Mouse (Mus musculus) MEL (cell line): ENCODE results near the gene Spata31. TPM values are rescaled to one million over a fixed set of nuclear protein-coding genes. Genes with fewer than 3 reads are reported as not detected.

Source experiments
- DNase-seq: peaks from one replicate; pipeline ENCODE4 v3.0.0; 2011; ENCODE audit warnings: low read depth, low spot score
- H3K27ac ChIP-seq: 2 replicates; pipeline ENCODE4 v1.5.1; 2012; ENCODE audit warnings: low read depth, mild to moderate bottlenecking, control low read depth, low read length, moderate library complexity; ENCODE audit not compliant: control insufficient read depth
- H3K27me3 ChIP-seq, 2 experiments: fragments of 150-350 bp in 1 of 2; sonication (generic) in 1 of 2; 2 replicates each; pipeline ENCODE4 v1.6.1; 2012; ENCODE audit warnings: low read length in 2 of 2, mild to moderate bottlenecking in 2 of 2, improper control_type of control experiment in 1 of 2, moderate library complexity in 1 of 2; ENCODE audit not compliant: insufficient read depth in 2 of 2, control insufficient read depth in 1 of 2
- H3K36me3 ChIP-seq, 2 experiments: 2 replicates each; pipeline ENCODE4 v1.6.1; 2012 to 2014; ENCODE audit warnings: low read length in 2 of 2, improper control_type of control experiment in 1 of 2, inconsistent platforms in 1 of 2, mild to moderate bottlenecking in 1 of 2; ENCODE audit not compliant: insufficient read depth in 2 of 2, control insufficient read depth in 1 of 2
- H3K4me1 ChIP-seq, 2 experiments: fragments of 150-350 bp in 1 of 2; sonication (generic) in 1 of 2; 2 replicates each; pipeline ENCODE4 v1.6.1; 2012; ENCODE audit warnings: low read length in 2 of 2, improper control_type of control experiment in 1 of 2, mild to moderate bottlenecking in 1 of 2; ENCODE audit not compliant: insufficient read depth in 2 of 2, control insufficient read depth in 1 of 2
- H3K4me3 ChIP-seq, 2 experiments: fragments of 150-350 bp in 1 of 2; sonication (generic) in 1 of 2; 2 replicates each; pipeline ENCODE4 v1.5.1; 2012; ENCODE audit warnings: low read depth in 2 of 2, low read length in 2 of 2, mild to moderate bottlenecking in 2 of 2, moderate library complexity in 2 of 2, control low read depth in 1 of 2, improper control_type of control experiment in 1 of 2; ENCODE audit not compliant: control insufficient read depth in 1 of 2, insufficient read depth in 1 of 2
- H3K79me2 ChIP-seq: 2 replicates; pipeline ENCODE4 v1.6.1; 2012; ENCODE audit warnings: mild to moderate bottlenecking, low read length, moderate library complexity; ENCODE audit not compliant: control insufficient read depth, poor library complexity, insufficient read depth
- H3K9ac ChIP-seq: 2 replicates; pipeline ENCODE4 v1.6.1; 2012; ENCODE audit warnings: low read depth, mild to moderate bottlenecking, control low read depth, low read length, moderate library complexity; ENCODE audit not compliant: control insufficient read depth, poor library complexity, severe bottlenecking
- H3K9me3 ChIP-seq: fragments of 150-350 bp; sonication (generic); replicated peaks from 2 replicates; pipeline ENCODE4 v1.6.1; 2012; ENCODE audit warnings: mild to moderate bottlenecking, low read length, improper control_type of control experiment, moderate library complexity; ENCODE audit not compliant: insufficient read depth
- BHLHE40 ChIP-seq: IDR thresholded peaks from 2 replicates; pipeline ENCODE4 v1.6.1; 2012; ENCODE audit warnings: low read depth, mild to moderate bottlenecking, inconsistent platforms, low read length, improper control_type of control experiment, borderline replicate concordance
- CHD1 ChIP-seq: IDR thresholded peaks from 2 replicates; pipeline ENCODE4 v1.6.1; 2012; ENCODE audit warnings: low read depth, mild to moderate bottlenecking, inconsistent platforms, low read length, improper control_type of control experiment
- CHD2 ChIP-seq: IDR thresholded peaks from 2 replicates; pipeline ENCODE4 v1.6.1; 2011; ENCODE audit warnings: low read length, improper control_type of control experiment
- ELF1 ChIP-seq: IDR thresholded peaks from 2 replicates; pipeline ENCODE4 v1.6.1; 2014; ENCODE audit warnings: low read depth, mild to moderate bottlenecking, inconsistent platforms, low read length, improper control_type of control experiment, moderate library complexity
- EP300 ChIP-seq, 2 experiments: IDR thresholded peaks; 2 replicates each; pipeline ENCODE4 v1.6.1; 2011; ENCODE audit warnings: improper control_type of control experiment in 2 of 2, low read length in 2 of 2, low read depth in 1 of 2, mild to moderate bottlenecking in 1 of 2
- ETS1 ChIP-seq: IDR thresholded peaks from 2 replicates; pipeline ENCODE4 v1.6.1; 2012; ENCODE audit warnings: low read depth, mild to moderate bottlenecking, inconsistent platforms, low read length, improper control_type of control experiment, moderate library complexity
- GABPA ChIP-seq: IDR thresholded peaks from 2 replicates; pipeline ENCODE4 v1.6.1; 2012; ENCODE audit warnings: low read depth, mild to moderate bottlenecking, inconsistent platforms, low read length, improper control_type of control experiment, moderate library complexity
- GATA1 ChIP-seq: IDR thresholded peaks from 2 replicates; pipeline ENCODE4 v1.6.1; 2011; ENCODE audit warnings: low read depth, low read length, improper control_type of control experiment
- MAFK ChIP-seq: IDR thresholded peaks from 2 replicates; pipeline ENCODE4 v1.6.1; 2011; ENCODE audit warnings: low read depth, mild to moderate bottlenecking, low read length, improper control_type of control experiment, borderline replicate concordance
- MAX ChIP-seq: IDR thresholded peaks from 2 replicates; pipeline ENCODE4 v1.6.1; 2011; ENCODE audit warnings: low read length, improper control_type of control experiment
- MAZ ChIP-seq: IDR thresholded peaks from 2 replicates; pipeline ENCODE4 v1.6.1; 2012; ENCODE audit warnings: low read depth, mild to moderate bottlenecking, inconsistent platforms, low read length, improper control_type of control experiment
- MEF2A ChIP-seq: IDR thresholded peaks from 2 replicates; pipeline ENCODE4 v1.6.1; 2014; ENCODE audit warnings: low read depth, mild to moderate bottlenecking, inconsistent platforms, low read length, improper control_type of control experiment; ENCODE audit not compliant: poor library complexity, insufficient replicate concordance, severe bottlenecking; ENCODE audit errors: extremely low read depth
- MXI1 ChIP-seq: IDR thresholded peaks from 2 replicates; pipeline ENCODE4 v1.6.1; 2011; ENCODE audit warnings: mild to moderate bottlenecking, low read depth, low read length, improper control_type of control experiment
- MYB ChIP-seq: IDR thresholded peaks from 2 replicates; pipeline ENCODE4 v1.6.1; 2011; ENCODE audit warnings: mild to moderate bottlenecking, low read depth, low read length, improper control_type of control experiment
- MYC ChIP-seq: IDR thresholded peaks from 2 replicates; pipeline ENCODE4 v1.6.1; 2011; ENCODE audit warnings: low read depth, mild to moderate bottlenecking, low read length, improper control_type of control experiment, moderate library complexity
- NELFE ChIP-seq: IDR thresholded peaks from 2 replicates; pipeline ENCODE4 v1.6.1; 2011; ENCODE audit warnings: low read depth, low read length, improper control_type of control experiment
- POLR2A ChIP-seq, 2 experiments: IDR thresholded peaks; 2 replicates each; pipeline ENCODE4 v1.6.1; 2011 to 2012; ENCODE audit warnings: low read length in 2 of 2, mild to moderate bottlenecking in 2 of 2, control low read depth in 1 of 2, improper control_type of control experiment in 1 of 2, low read depth in 1 of 2, moderate library complexity in 1 of 2; ENCODE audit not compliant: control insufficient read depth in 1 of 2, insufficient read depth in 1 of 2, poor library complexity in 1 of 2
- RAD21 ChIP-seq: IDR thresholded peaks from 2 replicates; pipeline ENCODE4 v1.6.1; 2011; ENCODE audit warnings: mild to moderate bottlenecking, low read depth, low read length, improper control_type of control experiment
- UBTF ChIP-seq: IDR thresholded peaks from 2 replicates; pipeline ENCODE4 v1.6.1; 2012; ENCODE audit warnings: low read depth, mild to moderate bottlenecking, inconsistent platforms, low read length, improper control_type of control experiment, moderate library complexity, borderline replicate concordance; ENCODE audit not compliant: insufficient read depth
- USF2 ChIP-seq, 2 experiments: IDR thresholded peaks; 2 replicates each; pipeline ENCODE4 v1.6.1; 2011 to 2012; ENCODE audit warnings: improper control_type of control experiment in 2 of 2, low read length in 2 of 2, borderline replicate concordance in 1 of 2, inconsistent platforms in 1 of 2, low read depth in 1 of 2, mild to moderate bottlenecking in 1 of 2; ENCODE audit not compliant: insufficient read depth in 1 of 2
- ZC3H11A ChIP-seq: IDR thresholded peaks from 2 replicates; pipeline ENCODE4 v1.6.1; 2012; ENCODE audit warnings: low read depth, mild to moderate bottlenecking, inconsistent platforms, low read length, improper control_type of control experiment
- ZMIZ1 ChIP-seq: IDR thresholded peaks from 2 replicates; pipeline ENCODE4 v1.6.1; 2012; ENCODE audit warnings: low read depth, mild to moderate bottlenecking, inconsistent platforms, low read length, improper control_type of control experiment, moderate library complexity
- polyA plus RNA-seq, 2 experiments: library from polyadenylated mRNA; stranded (reverse) in 1 of 2; unstranded in 1 of 2; fragments of >175 nt in 1 of 2; fragments of >200 nt in 1 of 2; gene quantifications; 2 replicates each; pipeline versions ENCODE4 v1.2.1 to v1.2.4; 2012; ENCODE audit warnings: low replicate concordance in 2 of 2, low read depth in 1 of 2; ENCODE audit not compliant: insufficient read length in 2 of 2, insufficient read depth in 1 of 2, missing spikeins in 1 of 2
- total RNA-seq: library from RNA; depleted of rRNA; stranded (reverse); fragments of 300-350 nt; gene quantifications from 2 replicates; pipeline ENCODE4 v1.2.3, GENCODE M21; 2012; rRNA removed

The Spata31 gene
- total RNA-seq, result not detected in 2 replicates
- not detected for polyA plus RNA-seq

- Histone ChIP-seq H3K27me3 (no peaks in the 10 kb centered on the region), H3K79me2 (no peaks in the 10 kb centered on the region), H3K36me3 (no peaks in the 10 kb centered on the region), H3K4me1 (no peaks in the 10 kb centered on the region), H3K4me3 (no peak within 1 kb of the TSS), H3K27ac (no peak within 1 kb of the TSS), H3K9ac (no peak within 1 kb of the TSS), H3K9me3 (no peaks in the 10 kb centered on the region)
- TF ChIP-seq MYB (no peak), MEF2A (no peak), POLR2A (IDR thresholded peaks at IDR 0.05; ENCODE audit: control insufficient read depth in 1 of 2, insufficient read depth in 1 of 2, low read depth in 1 of 2, low read length in 2 of 2, poor library complexity in 1 of 2) (no peak), MYC (no peak), RAD21 (no peak), MAFK (no peak), GABPA (no peak), EP300 (IDR thresholded peaks at IDR 0.05; ENCODE audit: low read depth in 1 of 2, low read length in 2 of 2) (no peak), GATA1 (no peak), MAX (no peak), MAZ (no peak), UBTF (no peak), CHD1 (no peak), BHLHE40 (no peak), ELF1 (no peak), NELFE (no peak), ETS1 (no peak), ZMIZ1 (no peak), MXI1 (no peak), USF2 (IDR thresholded peaks at IDR 0.05; ENCODE audit: borderline replicate concordance in 1 of 2, insufficient read depth in 1 of 2, low read depth in 1 of 2, low read length in 2 of 2) (no peak)
- DNase-seq, result no peak
These were observed at the start of gene Spata31 for GRCm38 (mm10) chr13:64917191-64917590. Gene Spata31, plus strand, starts transcription at chr13:64917406.

- no peaks in the 10 kb centered on the region for H3K4me1 ChIP-seq
- H3K9me3 ChIP-seq, result no peaks in the 10 kb centered on the region
- DNase-seq, result no peak
- H3K27ac ChIP-seq, result no peak overlapping the region
- no peaks in the 10 kb centered on the region for H3K79me2 ChIP-seq
- TF ChIP-seq USF2 (IDR thresholded peaks at IDR 0.05; ENCODE audit: borderline replicate concordance in 1 of 2, insufficient read depth in 1 of 2, low read depth in 1 of 2, low read length in 2 of 2) (no peak), BHLHE40 (no peak), CHD2 (no peak), ZC3H11A (no peak)
- no peak overlapping the region for H3K4me3 ChIP-seq
- H3K27me3 ChIP-seq, result no peaks in the 10 kb centered on the region
- H3K36me3 ChIP-seq, result no peaks in the 10 kb centered on the region
- no peak overlapping the region for H3K9ac ChIP-seq
These were observed 14.1 kb upstream of the Spata31 start for GRCm38 (mm10) chr13:64903132-64903531.
